Mouse (Mus musculus): ENCODE data around the gene Apoh. TPM values are rescaled to one million over a fixed set of nuclear protein-coding genes. Genes with fewer than 3 reads are reported as not detected.

The Apoh gene
- total RNA-seq, 1 experiment from 2014 or later, result not detected

Other genes with a start within 250 kb of the Apoh start
- 6.7 and 7.8 TPM in 2 replicates for gene Prkca, start 574 bp downstream of the Apoh start, total RNA-seq (2021)
- 15.4 and 21.5 TPM in 2 replicates for gene Cep112, start 81.8 kb downstream of the Apoh start, total RNA-seq (2021)

Measured in adrenal gland, postnatal 25 days (tissue).